In genomic region chr11:119491690-119492087, GRCm38 (mm10) we compare ENCODE assay signal across 7 mouse cellular contexts. TPM values are rescaled to one million over a fixed set of nuclear protein-coding genes. Genes with fewer than 3 reads are reported as not detected.
DNase-seq lines count a peak whose midpoint lies in the region; ATAC-seq and TF ChIP-seq lines count a peak whose summit lies in the region.

No protein-coding gene starts in this region.

- H3K9ac ChIP-seq in lung, embryonic 14.5 days, result peak overlapping the region; percentile 90
- H3K9ac ChIP-seq in embryonic facial prominence, embryonic 14.5 days (ENCODE audit: low read depth, low read length), result peak overlapping the region; percentile 85
- peak overlapping the region; percentile 91 for H3K9ac ChIP-seq in intestine, embryonic 15.5 days
- H3K9ac ChIP-seq in neural tube, embryonic 13.5 days, result peak overlapping the region; percentile 97

- H3K4me1 ChIP-seq in lung, embryonic 14.5 days (ENCODE audit: insufficient read depth), result 0 out of 2 replicates have a peak, but pooled peaks cover 4% of the 10 kb centered on the region
- H3K4me1 ChIP-seq in embryonic facial prominence, embryonic 14.5 days (ENCODE audit: control insufficient read depth, insufficient read depth, low read length), result peaks cover 5% of the 10 kb centered on the region
- H3K4me1 ChIP-seq in intestine, embryonic 15.5 days (replicated peaks), result peaks cover 20% of the 10 kb centered on the region; the same call in 1 of the 2 replicates
- peaks cover 42% of the 10 kb centered on the region for H3K4me1 ChIP-seq in neural tube, embryonic 13.5 days (replicated peaks)

- H3K4me2 ChIP-seq in lung, embryonic 14.5 days, result peak overlapping the region; percentile 91
- H3K4me2 ChIP-seq in embryonic facial prominence, embryonic 14.5 days (ENCODE audit: low read depth, low read length), result peak overlapping the region; percentile 82
- peak overlapping the region; percentile 97 for H3K4me2 ChIP-seq in intestine, embryonic 15.5 days (replicated peaks)
- H3K4me2 ChIP-seq in neural tube, embryonic 13.5 days, result peak overlapping the region; percentile 90

- 4% methylated on average over 27 of the region's 27 CpGs for WGBS in lung, embryonic 14.5 days
- WGBS in embryonic facial prominence, embryonic 14.5 days, result 5% methylated on average over 26 of the region's 27 CpGs
- WGBS in intestine, embryonic 15.5 days, result 7% methylated on average over 27 of the region's 27 CpGs
- WGBS in neural tube, embryonic 13.5 days, result 6% methylated on average over 27 of the region's 27 CpGs

- H3K9me3 ChIP-seq in lung, embryonic 14.5 days (ENCODE audit: low read depth, low read length), result no peaks in the 10 kb centered on the region
- H3K9me3 ChIP-seq in embryonic facial prominence, embryonic 14.5 days (ENCODE audit: control insufficient read depth, low read length), result no peaks in the 10 kb centered on the region
- no peaks in the 10 kb centered on the region for H3K9me3 ChIP-seq in intestine, embryonic 15.5 days
- H3K9me3 ChIP-seq in neural tube, embryonic 13.5 days, result no peaks in the 10 kb centered on the region

- peak overlapping the region; percentile 70 for H3K4me3 ChIP-seq in lung, embryonic 14.5 days (ENCODE audit: low read depth, low read length)
- peak overlapping the region; percentile 88 for H3K4me3 ChIP-seq in embryonic facial prominence, embryonic 14.5 days (ENCODE audit: low read depth, low read length)
- H3K4me3 ChIP-seq in intestine, embryonic 15.5 days (replicated peaks), result peak overlapping the region; percentile 79
- H3K4me3 ChIP-seq in neural tube, embryonic 13.5 days, result peak overlapping the region; percentile 90

- DNase-seq in lung, embryonic 14.5 days, result no peak
- no peak for DNase-seq in lung, postnatal 10 days
- DNase-seq in embryonic facial prominence, embryonic 14.5 days (ENCODE audit: low spot score), result no peak
- DNase-seq in retina, embryonic 14.5 days (ENCODE audit: low spot score), result no peak
- DNase-seq in left cerebral cortex, adult 11 months (ENCODE audit: low spot score), result no peak

- H3K27ac ChIP-seq in lung, embryonic 14.5 days (ENCODE audit: low read depth), result peak overlapping the region; percentile 88
- peak overlapping the region; percentile 88 for H3K27ac ChIP-seq in embryonic facial prominence, embryonic 14.5 days (replicated peaks; ENCODE audit: low read depth, low read length)
- H3K27ac ChIP-seq in intestine, embryonic 15.5 days, result peak overlapping the region; percentile 90
- peak overlapping the region; percentile 95 for H3K27ac ChIP-seq in neural tube, embryonic 13.5 days (replicated peaks)

- H3K27me3 ChIP-seq in lung, embryonic 14.5 days (ENCODE audit: insufficient read depth, low read length), result no peaks in the 10 kb centered on the region
- H3K27me3 ChIP-seq in embryonic facial prominence, embryonic 14.5 days (replicated peaks; ENCODE audit: control insufficient read depth, insufficient read depth, low read length), result no peaks in the 10 kb centered on the region
- no peaks in the 10 kb centered on the region for H3K27me3 ChIP-seq in intestine, embryonic 15.5 days (replicated peaks)
- no peaks in the 10 kb centered on the region for H3K27me3 ChIP-seq in neural tube, embryonic 13.5 days

- no peak for TF ChIP-seq CTCF in lung, embryonic 14.5 days (IDR thresholded peaks at IDR 0.05; ENCODE audit: low read depth)

- 0 out of 2 replicates have a peak, but pooled peaks cover 3% of the 10 kb centered on the region for H3K36me3 ChIP-seq in lung, embryonic 14.5 days (ENCODE audit: insufficient read depth)
- H3K36me3 ChIP-seq in embryonic facial prominence, embryonic 14.5 days (ENCODE audit: control insufficient read depth, insufficient read depth, low read length), result peaks cover 16% of the 10 kb centered on the region
- 0 out of 2 replicates have a peak, but pooled peaks cover 2% of the 10 kb centered on the region for H3K36me3 ChIP-seq in intestine, embryonic 15.5 days
- H3K36me3 ChIP-seq in neural tube, embryonic 13.5 days, result 0 out of 2 replicates have a peak, but pooled peaks cover 15% of the 10 kb centered on the region

- ATAC-seq in lung, embryonic 14.5 days (ENCODE audit: insufficient read depth), result no peak
- ATAC-seq in embryonic facial prominence, embryonic 14.5 days (ENCODE audit: low read depth), result peak; percentile 27; the same call in 1 of the 2 replicates
- peak; percentile 16; the same call in 1 of the 2 replicates for ATAC-seq in intestine, embryonic 15.5 days
- no peak; the same call in 1 of the 2 replicates for ATAC-seq in neural tube, embryonic 13.5 days (ENCODE audit: low read depth)

RNA-seq across cellular contexts. Expression of gene Endov, which starts 0.5 kb away (rescaled TPM):
- polyA plus RNA-seq in lung, embryonic 14.5 days (2014; fragmentation: Nextera tagmentation; extraction: Ambion mirVana), result 17.4 and 17.7 TPM in 2 replicates
- polyA plus RNA-seq in embryonic facial prominence, embryonic 14.5 days (2014; fragmentation: Nextera tagmentation; extraction: Ambion mirVana), result 10.9 and 15.1 TPM in 2 replicates
- 15.5 and 15.6 TPM in 2 replicates for polyA plus RNA-seq in intestine, embryonic 15.5 days (2015; fragmentation: Nextera tagmentation; extraction: Ambion mirVana)
- 15.6 and 17.3 TPM in 2 replicates for polyA plus RNA-seq in neural tube, embryonic 13.5 days (2015; fragmentation: Nextera tagmentation; extraction: Ambion mirVana)

RNA-seq across cellular contexts. Expression of gene Nptx1, which starts 55.9 kb away (rescaled TPM):
- 1.3 and 1.4 TPM in 2 replicates for polyA plus RNA-seq in lung, embryonic 14.5 days (2014; fragmentation: Nextera tagmentation; extraction: Ambion mirVana)
- polyA plus RNA-seq in embryonic facial prominence, embryonic 14.5 days (2014; fragmentation: Nextera tagmentation; extraction: Ambion mirVana), result 1.9 and 2.6 TPM in 2 replicates
- 0.90 and 1.1 TPM in 2 replicates for polyA plus RNA-seq in intestine, embryonic 15.5 days (2015; fragmentation: Nextera tagmentation; extraction: Ambion mirVana)
- 15.3 and 18.8 TPM in 2 replicates for polyA plus RNA-seq in neural tube, embryonic 13.5 days (2015; fragmentation: Nextera tagmentation; extraction: Ambion mirVana)

Comparison
In these comparisons a context has a peak if more than half of its experiments do, and no peak if none do; other contexts are left out.
1. ATAC-seq: peak in embryonic facial prominence, embryonic 14.5 days (single experiment) and intestine, embryonic 15.5 days (single experiment); none in lung, embryonic 14.5 days (single experiment) and neural tube, embryonic 13.5 days (single experiment).
2. Peak in every context shown above with its lines, with median percentiles within 50 percentile points of each other: H3K27ac ChIP-seq, H3K4me2 ChIP-seq, H3K4me3 ChIP-seq and H3K9ac ChIP-seq.